Comparison of ENCODE assay signal across 8 mouse cellular contexts in the genomic region with DNA sequence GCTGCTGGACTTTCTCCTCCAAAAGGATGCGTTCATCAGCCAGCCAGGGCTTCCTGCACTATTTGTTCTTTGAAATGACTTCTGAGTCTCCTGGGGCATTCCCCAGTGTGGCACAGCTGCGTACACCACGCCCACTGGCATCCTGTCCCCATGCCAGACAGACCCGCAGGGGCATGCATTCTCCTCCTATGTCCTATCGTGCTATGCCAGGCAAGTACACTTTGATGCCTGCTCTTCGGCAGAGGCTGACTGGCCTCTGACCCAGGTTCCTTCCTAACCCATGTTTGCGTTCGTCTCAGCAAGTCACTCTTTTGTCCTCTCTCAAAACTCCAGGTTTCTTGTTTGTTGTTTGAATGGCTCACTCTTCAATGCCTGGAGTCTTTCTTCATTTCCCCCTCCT.
A peak's percentile ranks its signal among the peaks of the same experiment; 100 is the strongest.
DNase-seq lines count a peak whose midpoint lies in the region; ATAC-seq lines count a peak whose summit lies in the region.

No protein-coding gene starts in this region.

- no peak overlapping the region for H3K4me3 ChIP-seq in heart, embryonic 14.5 days (ENCODE audit: control insufficient read depth in 1 of 2, insufficient read depth in 1 of 2, low read depth in 1 of 2, low read length in 2 of 2)
- no peak overlapping the region for H3K4me3 ChIP-seq in neural tube, embryonic 12.5 days

- WGBS in heart, embryonic 14.5 days: 55% methylated on average over 8 of the region's 8 CpGs
- 9% methylated on average over 8 of the region's 8 CpGs for WGBS in neural tube, embryonic 12.5 days

- H3K36me3 ChIP-seq in heart, embryonic 14.5 days (ENCODE audit: control insufficient read depth, insufficient read depth, low read length): no peaks in the 10 kb centered on the region
- no peaks in the 10 kb centered on the region for H3K36me3 ChIP-seq in neural tube, embryonic 12.5 days

- peak; percentile 59 to 80 for DNase-seq in heart, adult 18-20 months
- no peak for DNase-seq in heart, postnatal 25 days (ENCODE audit: low spot score)
- DNase-seq in adrenal gland, postnatal 14 days: peak; percentile 67
- peak; percentile 74 for DNase-seq in kidney, postnatal 14 days
- DNase-seq in retina, embryonic 14.5 days (ENCODE audit: low spot score): no peak
- no peak for DNase-seq in right cerebral cortex, postnatal 4 days

- peak overlapping the region; percentile 32; the same call in 1 of the 2 replicates for H3K9ac ChIP-seq in heart, embryonic 14.5 days (ENCODE audit: low read length)
- H3K9ac ChIP-seq in neural tube, embryonic 12.5 days: no peak overlapping the region

- no peak overlapping the region for H3K4me2 ChIP-seq in heart, embryonic 14.5 days (ENCODE audit: low read length)
- peak overlapping the region; percentile 24 for H3K4me2 ChIP-seq in neural tube, embryonic 12.5 days (replicated peaks)

- H3K27me3 ChIP-seq in heart, embryonic 14.5 days (ENCODE audit: control insufficient read depth, insufficient read depth, low read length): no peaks in the 10 kb centered on the region
- no peaks in the 10 kb centered on the region for H3K27me3 ChIP-seq in neural tube, embryonic 12.5 days (replicated peaks)

- intact Hi-C loops in heart, postnatal 25 days (cut with DNase I): no loop called here

- no peak for ATAC-seq in heart, embryonic 14.5 days (ENCODE audit: insufficient number of reproducible peaks, insufficient read depth, low FRiP score, low read depth)
- ATAC-seq in neural tube, embryonic 12.5 days (ENCODE audit: low FRiP score, low read depth): no peak; the same call in 1 of the 2 replicates

- 0 out of 4 replicates have a peak overlapping the region, but pooled peaks of 1 of the 2 experiments have one; percentile 6 for H3K27ac ChIP-seq in heart, embryonic 14.5 days (replicated peaks in 1 of 2; ENCODE audit: control insufficient read depth in 1 of 2, insufficient read depth in 1 of 2, low read depth in 2 of 2, low read length in 2 of 2)
- H3K27ac ChIP-seq in neural tube, embryonic 12.5 days: peak overlapping the region; percentile 57; the same call in 1 of the 2 replicates

- no peaks in the 10 kb centered on the region for H3K9me3 ChIP-seq in heart, embryonic 14.5 days (ENCODE audit: control insufficient read depth, low read length)
- no peaks in the 10 kb centered on the region for H3K9me3 ChIP-seq in neural tube, embryonic 12.5 days

- H3K4me1 ChIP-seq in heart, embryonic 14.5 days (ENCODE audit: control insufficient read depth in 2 of 2, insufficient read depth in 2 of 2, low read length in 2 of 2): peaks cover 32 to 51% of the 10 kb centered on the region in 2 experiments
- H3K4me1 ChIP-seq in neural tube, embryonic 12.5 days: peaks cover 50% of the 10 kb centered on the region

Comparison
In these comparisons a context has a peak if more than half of its experiments do, and no peak if none do; other contexts are left out.
1. DNase-seq: peak in heart, adult 18-20 months (2 of 2), adrenal gland, postnatal 14 days (single experiment) and kidney, postnatal 14 days (single experiment); none in heart, postnatal 25 days (single experiment), retina, embryonic 14.5 days (single experiment) and right cerebral cortex, postnatal 4 days (single experiment).